In genomic region chr4:130056011-130056322, GRCm38 (mm10) we compare ENCODE assay signal across 16 mouse cellular contexts. TPM values are rescaled to one million over a fixed set of nuclear protein-coding genes. Genes with fewer than 3 reads are reported as not detected.
A peak's percentile ranks its signal among the peaks of the same experiment; 100 is the strongest.
DNase-seq lines count a peak whose midpoint lies in the region; ATAC-seq and TF ChIP-seq lines count a peak whose summit lies in the region.
"Had no signal": no experiment of that assay in that cellular context is flagged by ENCODE, and none has a peak within 500 bp of the region (broad histone marks: within the 10 kb centered on the region; RNA-seq: fewer than 3 reads in every experiment).

No protein-coding gene starts in this region.

- no peak overlapping the region for H3K9ac ChIP-seq in neural tube, embryonic 12.5 days
- H3K9ac ChIP-seq in forebrain, embryonic 14.5 days (ENCODE audit: low read length): no peak overlapping the region
- no peak overlapping the region for H3K9ac ChIP-seq in intestine, postnatal 0 days (ENCODE audit: low read depth, low read length)
- no peak overlapping the region for H3K9ac ChIP-seq in neural tube, embryonic 15.5 days (replicated peaks)
- no peak overlapping the region for H3K9ac ChIP-seq in kidney, embryonic 15.5 days
- H3K9ac ChIP-seq: liver, embryonic 14.5 days had no signal

- no peaks in the 10 kb centered on the region for H3K9me3 ChIP-seq in neural tube, embryonic 12.5 days
- no peaks in the 10 kb centered on the region for H3K9me3 ChIP-seq in forebrain, embryonic 14.5 days (replicated peaks; ENCODE audit: control insufficient read depth, low read length)
- no peaks in the 10 kb centered on the region for H3K9me3 ChIP-seq in intestine, postnatal 0 days (ENCODE audit: control insufficient read depth)
- no peaks in the 10 kb centered on the region for H3K9me3 ChIP-seq in neural tube, embryonic 15.5 days (replicated peaks)
- no peaks in the 10 kb centered on the region; the same call in 1 of the 2 replicates for H3K9me3 ChIP-seq in kidney, embryonic 15.5 days (replicated peaks)

- no peak overlapping the region for H3K4me3 ChIP-seq in neural tube, embryonic 12.5 days
- H3K4me3 ChIP-seq in forebrain, embryonic 14.5 days (ENCODE audit: low read depth, low read length): no peak overlapping the region
- H3K4me3 ChIP-seq in intestine, postnatal 0 days (ENCODE audit: low read depth, low read length): no peak overlapping the region
- H3K4me3 ChIP-seq in neural tube, embryonic 15.5 days (replicated peaks): no peak overlapping the region
- no peak overlapping the region for H3K4me3 ChIP-seq in kidney, embryonic 15.5 days (replicated peaks)

- H3K4me2 ChIP-seq in neural tube, embryonic 12.5 days (replicated peaks): no peak overlapping the region
- H3K4me2 ChIP-seq in forebrain, embryonic 14.5 days (ENCODE audit: low read length): no peak overlapping the region
- H3K4me2 ChIP-seq in intestine, postnatal 0 days (replicated peaks; ENCODE audit: low read depth): no peak overlapping the region
- no peak overlapping the region for H3K4me2 ChIP-seq in neural tube, embryonic 15.5 days
- no peak overlapping the region for H3K4me2 ChIP-seq in kidney, embryonic 15.5 days

- no peaks in the 10 kb centered on the region for H3K27me3 ChIP-seq in neural tube, embryonic 12.5 days (replicated peaks)
- H3K27me3 ChIP-seq in forebrain, embryonic 14.5 days (replicated peaks; ENCODE audit: control insufficient read depth, insufficient read depth, low read length): no peaks in the 10 kb centered on the region
- H3K27me3 ChIP-seq in intestine, postnatal 0 days (replicated peaks; ENCODE audit: control insufficient read depth, insufficient read depth, low read length): no peaks in the 10 kb centered on the region
- H3K27me3 ChIP-seq in neural tube, embryonic 15.5 days (replicated peaks): no peaks in the 10 kb centered on the region
- H3K27me3 ChIP-seq in kidney, embryonic 15.5 days: no peaks in the 10 kb centered on the region

- H3K4me1 ChIP-seq in neural tube, embryonic 12.5 days: peaks cover 26% of the 10 kb centered on the region
- peaks cover 16% of the 10 kb centered on the region for H3K4me1 ChIP-seq in forebrain, embryonic 14.5 days (ENCODE audit: control insufficient read depth, insufficient read depth, low read length)
- peaks cover 6% of the 10 kb centered on the region; the same call in 1 of the 2 replicates for H3K4me1 ChIP-seq in intestine, postnatal 0 days (replicated peaks; ENCODE audit: control insufficient read depth, insufficient read depth, low read length)
- H3K4me1 ChIP-seq in neural tube, embryonic 15.5 days: peaks cover 37% of the 10 kb centered on the region
- H3K4me1 ChIP-seq in kidney, embryonic 15.5 days: peaks cover 9% of the 10 kb centered on the region; the same call in 1 of the 2 replicates

- H3K27ac ChIP-seq in neural tube, embryonic 12.5 days: no peak overlapping the region
- H3K27ac ChIP-seq in forebrain, embryonic 14.5 days (ENCODE audit: low read depth, low read length): 0 out of 2 replicates have a peak overlapping the region, but pooled peaks have one; percentile 21
- H3K27ac ChIP-seq in intestine, postnatal 0 days (ENCODE audit: low read depth, low read length): no peak overlapping the region; the same call in 1 of the 2 replicates
- H3K27ac ChIP-seq in neural tube, embryonic 15.5 days (replicated peaks): peak overlapping the region; percentile 65
- no peak overlapping the region for H3K27ac ChIP-seq in kidney, embryonic 15.5 days
- H3K27ac ChIP-seq: liver, embryonic 14.5 days had no signal

- DNase-seq in neural tube, embryonic 10.5 days (ENCODE audit: extremely low spot score, low spot score): no peak
- no peak for DNase-seq in forebrain, embryonic 14.5 days (ENCODE audit: low spot score)
- DNase-seq in spleen, postnatal 4 days (ENCODE audit: low spot score in 2 of 2): no peak
- DNase-seq in kidney, adult 8-10 months: no peak
- DNase-seq: cerebellum, adult 11-12 months; gastrocnemius, postnatal 14 days; heart, postnatal 14 days; lung, postnatal 10 days; right cerebral cortex, postnatal 4 days; thymus, postnatal 25 days had no signal

- 44% methylated on average over 3 of the region's 3 CpGs for WGBS in neural tube, embryonic 12.5 days
- WGBS in forebrain, embryonic 14.5 days: 31% methylated on average over 3 of the region's 3 CpGs
- 43% methylated on average over 3 of the region's 3 CpGs for WGBS in intestine, postnatal 0 days
- 51% methylated on average over 3 of the region's 3 CpGs for WGBS in neural tube, embryonic 15.5 days
- 52% methylated on average over 3 of the region's 3 CpGs for WGBS in kidney, embryonic 15.5 days

- no peaks in the 10 kb centered on the region for H3K36me3 ChIP-seq in neural tube, embryonic 12.5 days
- no peaks in the 10 kb centered on the region for H3K36me3 ChIP-seq in forebrain, embryonic 14.5 days (ENCODE audit: control insufficient read depth, insufficient read depth, low read length)
- H3K36me3 ChIP-seq in intestine, postnatal 0 days (ENCODE audit: control insufficient read depth, insufficient read depth): peaks cover 3% of the 10 kb centered on the region; the same call in 1 of the 2 replicates
- no peaks in the 10 kb centered on the region for H3K36me3 ChIP-seq in neural tube, embryonic 15.5 days
- peaks cover 4% of the 10 kb centered on the region; the same call in 1 of the 2 replicates for H3K36me3 ChIP-seq in kidney, embryonic 15.5 days

- 0 out of 2 replicates have a peak, but pooled peaks have one; percentile 25 for ATAC-seq in neural tube, embryonic 12.5 days (ENCODE audit: low FRiP score, low read depth)
- ATAC-seq in forebrain, embryonic 14.5 days: peak; percentile 47; the same call in 1 of the 2 replicates
- peak; percentile 6; the same call in 1 of the 2 replicates for ATAC-seq in intestine, postnatal 0 days
- ATAC-seq in neural tube, embryonic 15.5 days (ENCODE audit: low FRiP score): no peak
- ATAC-seq in kidney, embryonic 15.5 days (replicated peaks; ENCODE audit: low FRiP score): no peak
- ATAC-seq: activated CD4-positive, CD25-positive, alpha-beta regulatory T cell, adult 4 months had no signal

- no peak for TF ChIP-seq CTCF in intestine, postnatal 0 days (IDR thresholded peaks at IDR 0.05; ENCODE audit: low read depth)

RNA-seq across cellular contexts. Expression of gene Col16a1, which starts 8.3 kb away (rescaled TPM):
- 12.7 and 12.8 TPM in 2 replicates for polyA plus RNA-seq in neural tube, embryonic 12.5 days (2016; fragmentation: Nextera tagmentation; extraction: Ambion mirVana)
- polyA plus RNA-seq in forebrain, embryonic 14.5 days (2014; fragmentation: Nextera tagmentation; extraction: Ambion mirVana): 4.0 and 5.7 TPM in 2 replicates
- 23.1 and 25.6 TPM in 2 replicates for polyA plus RNA-seq in intestine, postnatal 0 days (2015; fragmentation: Nextera tagmentation; extraction: Ambion mirVana)
- polyA plus RNA-seq in neural tube, embryonic 15.5 days (2015; fragmentation: Nextera tagmentation; extraction: Ambion mirVana): 24.5 and 25.8 TPM in 2 replicates
- polyA plus RNA-seq in kidney, embryonic 15.5 days (2015; fragmentation: Nextera tagmentation; extraction: Ambion mirVana): 42.7 and 57.4 TPM in 2 replicates
- polyA plus RNA-seq: activated CD4-positive, CD25-positive, alpha-beta regulatory T cell, adult 4 months had no signal

RNA-seq across cellular contexts. Expression of gene Pef1, which starts 46.4 kb away (rescaled TPM):
- 64.8 and 66.7 TPM in 2 replicates for polyA plus RNA-seq in neural tube, embryonic 12.5 days (2016; fragmentation: Nextera tagmentation; extraction: Ambion mirVana)
- polyA plus RNA-seq in forebrain, embryonic 14.5 days (2014; fragmentation: Nextera tagmentation; extraction: Ambion mirVana): 88.6 and 91.9 TPM in 2 replicates
- polyA plus RNA-seq in intestine, postnatal 0 days (2015; fragmentation: Nextera tagmentation; extraction: Ambion mirVana): 72.7 and 73.4 TPM in 2 replicates
- 65.6 and 69.7 TPM in 2 replicates for polyA plus RNA-seq in neural tube, embryonic 15.5 days (2015; fragmentation: Nextera tagmentation; extraction: Ambion mirVana)
- polyA plus RNA-seq in kidney, embryonic 15.5 days (2015; fragmentation: Nextera tagmentation; extraction: Ambion mirVana): 68.9 and 75.1 TPM in 2 replicates

Comparison
In these comparisons a context has a peak if more than half of its experiments do, and no peak if none do; other contexts are left out.
1. ATAC-seq: peak in neural tube, embryonic 12.5 days (single experiment), forebrain, embryonic 14.5 days (single experiment) and intestine, postnatal 0 days (single experiment); none in neural tube, embryonic 15.5 days (single experiment) and kidney, embryonic 15.5 days (single experiment).
2. H3K27ac ChIP-seq: peak in forebrain, embryonic 14.5 days (single experiment) and neural tube, embryonic 15.5 days (single experiment); none in neural tube, embryonic 12.5 days (single experiment), intestine, postnatal 0 days (single experiment) and kidney, embryonic 15.5 days (single experiment).